Mouse (Mus musculus): ENCODE results near the gene Sct.

GRCm38 (mm10) chr7:141328373-141328990, 49.5 kb upstream of the Sct start:
- TF ChIP-seq POLR2A (IDR thresholded peaks at IDR 0.05; ENCODE audit: low read depth, low read length) (no peak), CTCF (conservative IDR thresholded peaks at IDR 0.05 in 1 of 2, IDR thresholded peaks at IDR 0.05 in 1 of 2; ENCODE audit: low read depth in 2 of 2, low read length in 2 of 2) (no peak), MXI1 (IDR thresholded peaks at IDR 0.05; ENCODE audit: low read depth, low read length) (no peak)
